Mouse (Mus musculus) brown adipose tissue, adult 24 weeks (tissue): ENCODE results near the gene Cdkn3. TPM values are rescaled to one million over a fixed set of nuclear protein-coding genes. Genes with fewer than 3 reads are reported as not detected.
"Not testable (repeated sequence)": the region's sequence is repeated elsewhere in the genome, so short reads cannot be mapped to it uniquely, and the experiment has no call there.

Experiments used
- H3K27ac ChIP-seq: fragments of 200-500 bp; replicated peaks from 2 replicates; pipeline ENCODE4 v1.5.1; 2012; ENCODE audit warnings: low read depth, mild to moderate bottlenecking, low read length
- H3K4me1 ChIP-seq: fragments of 200-500 bp; 2 replicates; pipeline ENCODE4 v1.6.1; 2012; ENCODE audit warnings: low read length, mixed read lengths; ENCODE audit not compliant: control insufficient read depth, insufficient read depth, insufficient read length
- H3K4me3 ChIP-seq: fragments of 200-500 bp; 2 replicates; pipeline ENCODE4 v1.5.1; 2012; ENCODE audit warnings: low read depth, mild to moderate bottlenecking, low read length, moderate library complexity; ENCODE audit not compliant: insufficient read depth
- polyA plus RNA-seq: library from polyadenylated mRNA; stranded (reverse); fragments of >200 nt; gene quantifications from 2 replicates; pipeline ENCODE4 v1.2.4, GENCODE M21; 2012; ENCODE audit not compliant: missing spikeins, insufficient read depth, insufficient read length

Cdkn3 gene
- polyA plus RNA-seq, result 2.2 TPM in 1 of 2 replicates, not detected in the other

DNA sequence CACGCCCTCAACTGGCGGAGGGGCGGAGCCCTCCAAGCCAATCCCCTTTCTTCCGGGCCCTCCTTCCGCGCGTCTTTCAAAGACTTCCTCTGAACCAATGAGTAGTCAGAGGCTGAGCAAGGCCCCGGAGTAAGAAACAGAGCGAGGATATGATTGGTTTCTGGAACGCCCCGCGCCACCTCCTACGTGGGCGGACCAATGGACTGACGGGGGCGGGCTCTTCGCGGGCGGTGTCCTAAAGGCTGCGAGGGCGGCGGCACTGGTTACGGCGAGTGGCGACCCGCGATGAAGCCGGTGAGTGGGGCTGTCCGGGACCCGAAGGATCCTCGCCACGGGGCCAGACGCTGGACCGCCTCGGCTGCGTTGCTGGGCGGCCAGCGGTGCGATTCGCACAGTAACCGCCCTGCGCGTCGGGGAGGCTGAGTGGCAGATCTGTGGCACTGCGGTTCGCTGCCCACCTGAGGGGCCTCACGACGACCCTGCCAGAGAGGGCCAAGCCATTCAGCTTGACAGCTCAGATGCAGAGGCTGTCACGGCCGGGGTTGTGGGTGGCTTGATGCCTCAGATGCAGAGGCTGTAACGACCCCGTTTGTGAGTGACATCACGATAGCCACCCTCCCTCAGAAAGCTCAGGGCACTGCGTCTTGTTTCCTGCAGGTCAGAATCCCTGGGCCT, at the start of gene Cdkn3:
Cdkn3 (plus strand) TSS at position 187 of the 675 bp plus-strand sequence.
- H3K4me3 ChIP-seq, result peak within 1 kb of the TSS; percentile 69
- H3K27ac ChIP-seq, result no peak within 1 kb of the TSS
- no peaks in the 10 kb centered on the region for H3K4me1 ChIP-seq

DNA sequence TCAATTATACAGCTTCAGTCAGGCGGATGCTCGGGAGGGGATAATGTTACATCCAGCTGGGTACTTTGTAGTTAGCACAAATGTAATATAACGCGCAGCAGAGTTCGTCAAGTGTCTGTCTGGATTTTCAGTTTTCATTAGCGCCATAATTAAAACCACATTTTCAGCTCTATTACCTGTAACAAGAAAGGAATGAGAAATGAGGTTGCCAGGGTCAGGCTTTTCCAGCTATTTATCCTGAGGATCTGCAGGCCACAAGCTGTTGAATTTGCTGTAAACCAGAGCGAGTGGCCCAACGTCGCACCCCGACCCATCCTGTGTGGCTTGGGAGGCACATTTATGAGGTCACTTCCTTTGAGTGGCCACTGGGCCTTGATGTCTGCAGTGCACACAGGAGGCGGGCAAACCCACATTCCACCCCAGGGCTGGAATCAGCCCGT, 41.8 kb upstream of the Cdkn3 start:
- no peaks in the 10 kb centered on the region for H3K4me1 ChIP-seq
- H3K27ac ChIP-seq, result no peak overlapping the region
- H3K4me3 ChIP-seq, result no peak overlapping the region

DNA sequence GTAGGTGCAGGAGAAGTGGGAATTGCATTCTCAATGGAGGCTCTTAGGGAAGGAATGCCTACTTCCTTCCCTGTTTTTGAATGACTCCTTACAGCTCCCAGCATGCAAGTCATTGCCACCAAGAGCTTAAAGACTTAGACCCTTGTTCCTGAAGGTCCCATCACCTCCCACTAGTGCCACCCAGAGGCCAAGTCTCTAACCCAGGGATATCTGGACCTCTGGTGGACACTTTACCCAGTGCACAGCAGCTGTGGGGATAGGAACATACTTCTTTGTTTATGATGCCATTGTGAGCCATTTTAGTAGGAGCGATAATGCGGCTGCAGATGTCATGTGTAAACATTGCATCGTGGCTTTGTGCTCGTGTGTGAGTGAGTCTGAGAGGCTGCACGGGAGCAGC, 38.3 kb upstream of the Cdkn3 start:
- Histone ChIP-seq H3K4me1 (no peaks in the 10 kb centered on the region), H3K4me3 (no peak overlapping the region), H3K27ac (no peak overlapping the region)

DNA sequence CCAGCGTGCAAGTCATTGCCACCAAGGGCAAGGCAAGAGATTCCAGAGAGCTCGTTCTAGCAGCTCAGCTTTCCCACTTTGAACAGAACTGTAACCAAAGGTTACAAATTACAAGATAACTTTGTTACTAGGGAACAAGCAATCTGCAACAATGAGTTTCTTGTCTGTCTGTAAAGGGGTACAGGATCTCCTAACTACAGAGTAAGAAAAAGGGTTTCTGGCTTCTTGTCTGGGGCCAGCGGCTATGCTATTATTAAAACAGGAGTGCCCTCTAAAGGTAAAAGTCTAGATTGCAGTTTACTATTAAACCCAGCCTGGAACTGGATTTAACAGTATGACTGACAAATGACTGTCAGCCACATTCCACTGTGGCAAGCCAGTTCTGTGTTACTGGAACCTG, 36.5 kb upstream of the Cdkn3 start:
- no peak overlapping the region for H3K27ac ChIP-seq

DNA sequence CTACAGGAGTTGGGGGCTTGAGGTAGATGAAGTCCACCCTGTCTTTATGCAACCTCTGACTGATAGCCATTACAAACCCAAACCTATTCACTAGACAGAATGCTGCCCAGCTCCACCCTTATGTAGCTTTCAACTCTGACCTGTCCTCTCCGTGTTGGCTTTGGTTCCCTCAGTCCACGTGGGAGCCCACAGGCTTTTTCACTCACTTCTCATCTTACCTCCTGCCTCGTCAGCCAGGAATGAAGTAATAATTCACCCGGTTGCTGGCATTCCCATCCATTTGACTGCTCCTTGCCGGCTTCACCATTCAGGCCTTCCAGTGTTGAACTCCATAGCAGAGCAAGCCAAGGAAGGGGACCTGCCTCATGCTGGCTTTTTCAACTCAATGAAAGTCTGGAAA, 35.4 kb upstream of the Cdkn3 start:
- Histone ChIP-seq H3K4me1 (no peaks in the 10 kb centered on the region), H3K4me3 (no peak overlapping the region), H3K27ac (no peak overlapping the region)

More for the DNA sequence above, 36.5 kb upstream of the Cdkn3 start:
- Histone ChIP-seq H3K4me3 (no peak overlapping the region), H3K4me1 (no peaks in the 10 kb centered on the region)

DNA sequence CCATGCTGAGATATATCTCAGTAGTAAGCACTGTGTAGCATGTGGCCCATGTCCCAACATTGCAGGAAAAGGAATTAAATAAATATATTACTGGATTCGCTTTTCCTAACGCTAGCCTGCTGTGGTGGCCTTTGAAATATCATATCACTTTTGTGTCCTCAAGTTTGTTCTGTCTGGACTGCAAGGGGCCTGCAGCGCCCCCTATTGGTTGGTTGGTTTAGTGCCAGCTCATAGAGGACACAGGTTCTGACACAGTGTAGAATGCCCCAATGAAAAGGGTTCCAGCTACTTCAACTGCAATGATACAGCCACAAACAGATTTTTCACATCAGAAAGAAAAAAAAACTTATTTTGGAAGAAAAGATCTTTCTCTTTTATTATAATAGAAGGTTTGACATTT, 34.6 kb upstream of the Cdkn3 start:
- Histone ChIP-seq H3K4me1 (0 out of 2 replicates have a peak, but pooled peaks cover 2% of the 10 kb centered on the region), H3K27ac (no peak overlapping the region), H3K4me3 (no peak overlapping the region)

DNA sequence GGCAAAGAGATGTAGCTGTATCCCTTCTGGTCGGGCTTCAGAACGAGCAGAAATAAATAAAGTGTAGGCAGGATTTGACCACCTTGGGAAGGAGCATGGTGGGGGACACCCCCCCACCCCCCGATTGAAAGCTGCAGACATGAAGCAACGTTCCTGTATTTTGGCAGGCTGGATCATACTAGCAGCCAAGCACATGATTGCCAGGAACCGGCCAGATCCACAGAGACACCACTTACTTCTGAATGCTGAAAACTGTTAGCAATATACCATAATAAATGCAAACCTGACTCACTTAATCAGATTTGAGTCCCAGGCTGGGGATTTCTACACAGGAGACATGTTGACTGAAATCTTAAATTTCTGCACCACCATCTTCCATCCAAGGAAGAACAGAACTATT, 26.1 kb upstream of the Cdkn3 start:
- peak overlapping the region; percentile 7; the same call in 1 of the 2 replicates for H3K4me3 ChIP-seq
- no peak overlapping the region for H3K27ac ChIP-seq
- H3K4me1 ChIP-seq, result 0 out of 2 replicates have a peak, but pooled peaks cover 2% of the 10 kb centered on the region

DNA sequence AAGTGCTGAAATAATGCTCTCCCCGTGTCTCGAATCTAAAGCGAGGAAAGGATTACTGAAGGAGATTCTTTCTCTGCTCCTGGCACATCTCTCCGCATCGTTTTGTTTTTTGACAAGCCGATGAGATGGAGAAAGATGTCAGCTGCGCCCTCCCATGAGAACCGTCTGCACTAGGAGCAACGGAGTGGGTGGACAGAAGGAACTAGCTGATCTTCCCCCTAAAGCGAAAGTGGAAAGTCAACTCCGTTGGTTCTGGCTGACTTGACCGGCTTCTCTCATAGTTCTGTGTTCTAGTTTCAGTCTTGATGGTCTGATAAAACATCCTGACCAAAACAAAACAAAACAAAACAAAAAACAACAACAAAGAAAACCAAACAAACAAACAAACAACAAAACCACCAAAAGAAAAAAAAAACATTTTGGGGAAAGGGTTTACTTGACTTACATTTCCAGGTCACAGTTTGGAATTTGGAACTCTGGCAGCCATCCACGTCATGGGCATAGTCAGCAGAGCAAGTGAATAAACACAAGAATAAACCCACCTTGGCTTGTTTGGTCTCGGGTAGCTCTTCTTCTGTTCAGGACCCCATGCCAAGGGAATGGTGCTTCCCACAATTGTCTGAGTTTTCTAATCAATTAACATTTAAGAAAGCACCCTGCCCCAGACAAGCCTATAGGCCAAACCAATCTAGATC, 25.4 kb upstream of the Cdkn3 start:
- Histone ChIP-seq H3K4me3 (peak overlapping the region; percentile 35), H3K27ac (no peak overlapping the region), H3K4me1 (0 out of 2 replicates have a peak, but pooled peaks cover 2% of the 10 kb centered on the region)

DNA sequence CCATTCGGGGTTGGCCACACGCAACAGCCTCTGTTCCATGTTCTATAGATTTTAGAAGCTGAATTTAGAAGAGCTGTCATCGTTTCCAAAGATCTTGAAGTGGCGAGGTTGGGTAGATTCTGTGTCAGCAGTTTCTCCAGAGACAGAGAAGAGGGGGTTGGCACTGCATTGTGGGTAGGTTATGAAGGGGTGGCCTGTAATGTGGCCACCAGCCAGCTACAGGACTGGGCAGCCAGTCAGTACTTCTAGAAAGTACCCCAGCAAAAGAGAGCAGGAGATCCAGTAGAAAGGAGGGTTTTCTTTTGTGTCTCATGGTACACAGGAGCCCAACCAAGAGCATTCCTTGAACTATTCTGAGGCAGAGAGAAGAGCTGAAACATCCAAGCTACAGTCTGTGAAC, 24.0 kb upstream of the Cdkn3 start:
- peaks cover 4% of the 10 kb centered on the region; the same call in 1 of the 2 replicates for H3K4me1 ChIP-seq
- H3K4me3 ChIP-seq, result no peak overlapping the region

DNA sequence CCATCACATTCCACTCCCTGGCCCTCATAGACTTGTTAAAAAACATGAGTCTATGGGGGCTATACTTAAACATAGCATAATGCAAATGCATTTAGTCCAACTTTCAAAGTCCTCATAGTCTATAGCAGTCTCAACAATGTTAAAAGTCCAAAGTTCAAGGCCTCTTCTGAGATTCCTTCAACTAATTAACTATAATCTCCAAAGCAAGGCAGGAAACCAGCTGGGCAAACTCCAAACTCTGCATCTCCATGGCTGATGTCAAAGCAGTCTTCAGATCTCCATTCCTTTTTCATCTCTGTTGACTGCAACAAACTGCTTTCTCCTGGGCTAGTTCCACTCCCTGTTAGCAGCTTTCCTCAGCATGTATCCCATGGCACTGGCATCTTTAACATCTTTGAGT, 23.0 kb upstream of the Cdkn3 start:
- H3K27ac ChIP-seq, H3K4me3 ChIP-seq, H3K4me1 ChIP-seq: not testable (repeated sequence)

More for the DNA sequence above, 24.0 kb upstream of the Cdkn3 start:
- H3K27ac ChIP-seq, result no peak overlapping the region

DNA sequence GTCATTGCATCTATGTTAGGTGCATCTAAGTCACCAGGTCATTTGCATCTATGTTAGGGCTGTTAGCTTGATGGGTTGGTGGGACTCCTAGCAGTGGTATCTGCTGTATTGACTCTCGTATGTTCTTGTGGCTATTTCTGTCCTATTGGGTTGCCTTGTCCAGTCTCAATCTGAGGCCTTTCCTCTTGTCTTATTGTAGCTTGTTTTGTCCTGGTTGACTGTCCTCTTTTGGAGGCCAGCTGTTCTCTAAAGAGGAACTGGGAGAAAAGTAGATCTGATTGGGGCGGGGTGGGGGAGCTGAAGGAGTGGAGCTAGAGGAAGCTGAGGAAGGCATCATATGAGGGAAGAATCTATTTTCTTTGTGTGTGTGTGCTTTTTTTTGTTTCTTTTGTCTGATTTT, 17.7 kb upstream of the Cdkn3 start:
- Histone ChIP-seq H3K4me3 (no peak overlapping the region), H3K4me1 (peaks cover 4% of the 10 kb centered on the region; the same call in 1 of the 2 replicates)

DNA sequence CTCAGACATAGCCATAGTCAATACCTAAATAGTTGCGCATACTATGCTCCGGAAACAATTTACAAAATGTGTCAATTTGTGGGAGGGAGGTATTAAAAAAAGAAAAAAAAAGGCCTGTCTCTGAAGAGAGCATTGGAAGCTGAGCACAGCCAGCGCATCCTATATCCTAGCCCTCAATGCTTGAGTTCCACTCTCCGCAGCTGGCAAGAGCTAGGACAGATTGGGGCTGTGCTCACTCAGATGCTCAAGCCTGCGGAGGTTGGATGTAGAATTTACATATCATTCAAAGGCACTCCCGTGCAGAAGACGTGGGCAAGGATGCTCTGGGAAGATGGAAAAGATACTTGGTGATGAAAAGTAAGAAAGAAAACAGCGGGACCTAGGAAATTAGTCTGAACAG, 14.9 kb upstream of the Cdkn3 start:
- Histone ChIP-seq H3K4me3 (no peak overlapping the region), H3K27ac (no peak overlapping the region), H3K4me1 (peaks cover 4% of the 10 kb centered on the region; the same call in 1 of the 2 replicates)

More for the DNA sequence above, 17.7 kb upstream of the Cdkn3 start:
- no peak overlapping the region for H3K27ac ChIP-seq

DNA sequence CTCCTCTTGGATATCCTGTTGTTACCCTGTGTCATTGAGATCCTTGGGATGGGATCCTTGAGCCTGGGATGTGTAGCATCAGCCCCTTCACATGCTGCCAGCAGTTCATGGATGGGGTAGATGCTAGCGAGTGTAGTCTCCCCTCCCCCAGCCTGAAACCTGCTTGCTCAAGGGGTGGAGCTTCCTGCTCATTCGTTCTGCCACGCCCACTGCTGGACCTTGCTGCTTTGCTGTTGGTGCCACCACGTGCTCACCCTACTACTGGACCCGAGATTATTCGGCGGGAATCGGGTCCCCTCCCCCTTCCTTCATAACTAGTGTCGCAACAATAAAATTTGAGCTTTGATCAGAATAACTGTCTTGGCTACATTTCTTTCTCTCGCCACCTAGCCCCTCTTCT, 6.0 kb upstream of the Cdkn3 start:
- not testable (repeated sequence) for H3K27ac ChIP-seq, H3K4me1 ChIP-seq, H3K4me3 ChIP-seq

DNA sequence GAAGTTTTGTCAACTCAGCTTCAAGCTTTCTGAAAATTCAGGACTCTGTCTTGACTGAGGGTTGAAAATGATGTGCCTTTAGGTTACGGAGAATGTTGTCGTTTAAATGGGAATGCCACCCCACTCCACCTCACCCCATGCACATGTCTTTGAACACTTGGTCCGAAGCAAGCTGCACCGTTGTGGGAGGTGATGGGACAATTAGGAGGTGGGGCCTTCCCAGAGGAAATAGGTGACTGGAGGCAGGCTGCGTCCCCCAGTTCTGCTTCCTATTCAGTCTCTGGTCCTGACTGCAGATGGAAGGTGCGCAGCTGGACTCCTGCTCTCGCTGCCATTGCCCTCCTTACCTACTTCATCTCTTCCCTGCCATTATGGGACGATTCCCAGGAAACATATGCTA, 4.5 kb upstream of the Cdkn3 start:
- Histone ChIP-seq H3K27ac (no peak overlapping the region), H3K4me1 (no peaks in the 10 kb centered on the region)

DNA sequence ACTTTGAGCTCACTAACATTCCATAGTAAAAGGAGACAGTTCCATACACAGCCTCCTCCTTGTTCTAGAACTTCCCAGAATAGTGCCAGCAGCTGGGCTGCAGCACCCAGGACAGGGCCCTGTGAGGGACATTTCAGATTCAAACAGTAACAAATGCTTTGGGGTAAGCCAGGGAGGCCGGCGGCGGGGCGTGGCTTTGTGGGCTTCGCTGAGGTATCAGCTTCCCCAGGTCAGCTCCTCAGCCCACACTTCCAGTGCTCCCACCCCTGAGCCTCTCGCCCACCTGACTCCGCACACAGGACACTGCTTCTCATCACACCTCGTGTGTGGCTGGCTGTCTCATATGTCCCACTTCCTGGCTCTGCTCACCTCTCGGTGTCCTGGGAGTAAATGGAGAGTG, 2.6 kb upstream of the Cdkn3 start:
- Histone ChIP-seq H3K4me1 (no peaks in the 10 kb centered on the region), H3K27ac (no peak overlapping the region), H3K4me3 (no peak overlapping the region)

More for the DNA sequence above, 4.5 kb upstream of the Cdkn3 start:
- H3K4me3 ChIP-seq, result no peak overlapping the region

DNA sequence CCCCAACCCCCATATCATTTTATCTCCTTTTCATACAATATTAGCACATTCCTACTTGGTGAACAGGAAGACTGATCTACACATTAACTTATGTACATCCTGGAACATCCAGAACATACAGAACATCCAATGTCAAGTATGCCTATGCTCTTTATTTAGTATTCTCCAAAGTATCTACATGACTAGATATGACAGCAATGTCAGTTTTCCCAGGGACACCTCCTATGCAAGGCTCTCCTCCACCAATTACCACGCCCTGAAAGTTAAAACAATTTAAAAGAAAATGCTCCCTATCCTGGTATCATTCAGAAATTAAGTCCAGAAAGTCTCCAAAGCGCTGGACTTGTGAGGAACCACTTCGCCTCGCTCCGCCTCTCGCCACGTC, 379 bp upstream of the Cdkn3 start:
- Histone ChIP-seq H3K4me1 (no peaks in the 10 kb centered on the region), H3K4me3 (no peak overlapping the region), H3K27ac (no peak overlapping the region)
